Mouse (Mus musculus) CD4-positive, CD25-positive, alpha-beta regulatory T cell, adult 2 months (primary cell): ENCODE measurements at regions not wholly inside any gene's neighbourhood (a gene's known extent, or its start where the extent isn't known, plus 50 kb on each side); places are given as distances from the start of the nearest gene placed in this dataset.

Experiments used
- DNase-seq: peaks from one replicate; pipeline ENCODE4 v3.0.0-alpha.2; 2012; ENCODE audit warnings: low read depth, low spot score

DNA sequence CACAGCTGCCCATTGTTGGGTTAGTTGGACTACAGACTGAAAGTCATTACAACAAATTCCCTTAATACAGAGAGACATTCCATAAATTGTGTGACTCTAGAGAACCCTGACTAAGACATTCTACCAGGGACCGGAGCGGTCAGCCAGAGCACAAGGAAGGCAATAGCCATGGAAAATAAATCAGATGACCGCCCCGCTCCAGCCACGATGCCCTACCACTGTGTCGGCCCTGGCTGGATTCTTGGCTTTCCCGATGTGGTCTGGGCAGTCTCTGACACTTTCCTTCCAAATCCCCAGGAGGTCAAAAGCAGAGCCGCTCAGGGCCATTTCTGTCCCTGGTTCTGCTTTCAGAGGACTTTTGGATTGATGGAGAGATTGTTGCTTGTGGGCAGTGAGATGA lies 57.8 kb downstream of the Lsm3 start:
- no peak for DNase-seq

DNA sequence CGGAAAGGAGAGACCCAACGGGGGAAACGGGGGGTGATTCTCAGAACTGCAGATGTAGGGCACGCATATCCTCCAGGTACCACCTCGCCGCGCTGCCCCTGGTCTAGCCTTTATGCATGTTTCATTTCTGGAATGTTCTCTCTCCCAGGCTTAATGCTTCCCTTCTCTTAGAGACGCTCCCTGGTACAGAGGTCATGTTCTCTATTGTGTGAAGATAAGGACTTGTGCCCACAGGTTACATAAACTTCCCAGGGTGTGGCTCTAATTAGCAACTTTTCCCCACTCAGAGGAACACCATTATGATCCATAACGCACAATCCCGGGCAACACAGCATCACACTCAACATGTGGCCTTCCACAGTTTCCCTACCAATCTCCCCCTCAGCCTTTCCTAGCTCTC lies 58.7 kb downstream of the Lsm3 start:
- no peak for DNase-seq

DNA sequence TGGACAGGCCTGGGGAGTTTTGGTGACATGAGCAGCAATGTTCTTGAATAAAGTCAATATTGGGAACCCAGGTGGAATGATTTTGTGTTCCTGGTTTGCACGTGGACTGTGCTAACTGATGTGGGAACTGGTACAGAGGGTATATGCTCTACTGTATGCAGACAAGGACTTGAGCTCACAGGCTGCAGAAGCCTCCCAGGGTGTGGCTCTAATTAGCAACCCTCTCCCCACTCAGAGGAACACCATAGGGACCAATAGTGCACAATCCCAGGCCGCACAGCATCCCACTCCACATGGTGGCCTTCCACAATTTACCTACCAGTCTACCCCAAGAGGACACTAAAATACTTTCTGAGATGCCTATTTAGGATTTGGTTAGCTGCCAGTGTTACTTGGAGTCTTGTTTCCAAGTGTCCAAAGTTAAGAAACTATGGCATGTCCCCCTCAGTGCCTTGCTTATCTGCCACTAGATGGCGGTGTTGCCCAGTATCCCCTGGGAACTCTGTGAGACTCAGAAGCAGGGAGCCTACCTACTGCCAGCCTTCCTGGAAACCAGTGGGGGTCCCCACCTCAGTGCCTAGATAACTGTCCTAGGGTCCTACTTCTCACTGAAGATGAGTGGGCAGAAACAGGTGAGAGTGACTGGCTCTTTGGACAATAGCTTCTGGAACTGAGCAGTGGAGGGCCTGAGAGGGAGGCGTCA lies 60.1 kb downstream of the Lsm3 start:
- peak; percentile 86 for DNase-seq

DNA sequence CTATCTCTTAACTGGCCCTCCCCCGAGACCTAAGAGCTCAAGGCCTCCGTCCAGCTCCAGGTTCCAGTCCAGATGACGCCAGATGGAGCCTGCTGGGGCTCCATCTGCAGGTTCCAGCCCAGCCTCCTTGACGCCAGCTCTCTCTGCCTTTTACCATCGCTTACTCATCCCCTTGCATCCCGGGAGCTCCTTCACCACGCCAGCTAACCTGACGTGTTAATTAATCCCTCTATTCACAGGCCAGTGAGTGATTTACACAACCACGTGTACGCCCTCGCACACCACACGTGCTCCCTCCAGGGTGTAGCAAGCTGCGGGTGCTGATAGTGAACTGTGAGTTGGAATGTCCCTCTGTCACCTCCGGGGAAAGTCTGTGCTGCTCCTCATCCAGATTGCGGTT lies 61.2 kb downstream of the Lsm3 start:
- no peak for DNase-seq

DNA sequence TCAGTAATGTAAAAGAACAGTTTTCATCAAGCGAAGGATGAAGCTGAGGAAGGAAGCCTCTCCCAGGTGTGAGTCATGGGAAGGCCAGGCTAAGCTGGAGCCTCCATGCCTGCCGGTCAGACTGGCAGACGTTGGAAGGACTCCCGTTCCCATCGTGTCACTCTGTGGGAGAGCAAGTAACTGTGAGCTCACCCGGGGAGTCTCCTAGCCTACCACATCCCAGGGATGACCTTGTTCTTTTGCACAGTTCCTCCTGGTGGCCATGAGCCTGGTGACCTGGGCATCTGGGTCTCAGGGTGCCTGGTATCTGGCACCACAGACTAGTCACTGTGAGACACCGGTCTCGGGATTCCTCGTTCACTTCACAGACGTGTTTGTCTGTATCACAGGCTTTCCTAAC lies 63.9 kb downstream of the Lsm3 start:
- DNase-seq = no peak

DNA sequence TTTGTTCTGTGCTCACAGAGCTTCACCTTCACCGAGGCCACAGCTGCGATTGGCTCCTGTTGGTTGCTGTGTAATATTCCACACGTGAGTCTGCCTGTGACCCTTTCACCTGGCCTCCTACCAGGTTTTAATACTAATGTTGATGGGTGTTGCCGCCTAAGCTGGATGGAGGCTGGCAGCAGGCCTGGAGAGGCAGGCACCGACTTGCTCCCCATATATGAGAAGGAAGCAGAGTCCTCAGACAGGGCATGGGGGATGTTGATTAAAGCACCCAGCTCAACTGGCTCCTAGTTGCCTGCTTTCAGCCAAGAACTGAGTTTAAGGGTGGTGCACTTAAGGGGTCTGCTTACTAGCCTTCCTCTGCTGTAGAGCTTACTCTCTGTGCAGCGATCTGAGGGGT lies 64.9 kb downstream of the Lsm3 start:
- no peak for DNase-seq

DNA sequence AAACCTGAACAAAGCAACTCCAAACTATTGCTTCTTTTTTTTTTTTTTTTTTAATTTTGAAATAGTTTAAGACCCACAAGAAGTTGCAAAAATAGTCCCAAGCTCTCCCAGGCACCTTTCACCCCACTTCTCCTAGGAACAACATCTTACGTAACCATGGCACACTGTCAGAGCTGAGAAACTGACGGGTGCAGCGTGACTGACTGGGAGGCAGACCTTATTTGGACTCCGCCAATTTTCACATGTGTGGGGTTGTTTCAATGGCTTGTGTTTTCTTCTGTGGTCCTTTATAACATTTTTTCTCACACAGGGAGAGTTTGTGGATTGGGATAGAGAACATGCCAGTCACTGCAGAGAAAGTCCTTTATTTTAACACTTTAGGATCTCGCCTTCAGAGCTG lies 66.6 kb downstream of the Lsm3 start:
- DNase-seq = no peak

DNA sequence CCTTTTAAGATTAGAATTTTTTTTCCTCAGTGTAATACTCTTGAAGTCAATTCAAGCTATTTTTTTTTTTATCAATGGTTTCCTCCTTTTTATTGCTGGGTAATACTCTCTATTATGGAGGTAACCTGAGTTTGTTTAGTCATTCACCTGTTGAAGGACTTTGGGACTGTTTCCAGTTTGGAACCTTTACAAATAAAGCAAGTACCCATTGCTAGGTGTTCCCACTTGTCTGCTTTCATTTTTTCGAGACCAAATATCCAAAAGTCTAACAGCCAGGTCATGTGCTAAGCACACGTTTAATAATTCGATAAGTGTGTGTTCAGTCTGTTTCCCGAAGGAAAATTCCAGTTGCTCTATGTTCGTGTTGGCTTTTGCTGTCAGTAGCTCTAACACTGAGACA lies 67.6 kb downstream of the Lsm3 start:
- DNase-seq = no peak

DNA sequence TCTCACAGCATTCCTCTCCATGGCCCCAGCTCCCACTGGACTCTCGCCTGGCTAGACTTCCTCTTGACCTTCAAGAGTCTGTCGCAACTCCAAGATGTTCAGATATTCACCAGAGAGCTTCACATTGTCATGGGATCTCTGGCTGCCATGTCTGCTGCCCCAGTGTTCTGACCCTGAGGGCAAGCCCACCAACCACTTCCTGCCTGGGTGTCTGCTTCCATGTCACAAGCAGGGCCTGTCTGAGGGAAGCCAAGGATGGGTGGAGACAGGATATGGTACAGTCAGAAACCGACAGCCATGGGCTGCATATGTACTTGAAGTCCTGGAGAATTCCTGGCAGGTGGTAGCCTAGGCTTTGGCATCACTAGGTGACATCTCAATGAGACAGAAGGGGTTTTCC lies 69.8 kb downstream of the Lsm3 start:
- DNase-seq = peak; percentile 22

DNA sequence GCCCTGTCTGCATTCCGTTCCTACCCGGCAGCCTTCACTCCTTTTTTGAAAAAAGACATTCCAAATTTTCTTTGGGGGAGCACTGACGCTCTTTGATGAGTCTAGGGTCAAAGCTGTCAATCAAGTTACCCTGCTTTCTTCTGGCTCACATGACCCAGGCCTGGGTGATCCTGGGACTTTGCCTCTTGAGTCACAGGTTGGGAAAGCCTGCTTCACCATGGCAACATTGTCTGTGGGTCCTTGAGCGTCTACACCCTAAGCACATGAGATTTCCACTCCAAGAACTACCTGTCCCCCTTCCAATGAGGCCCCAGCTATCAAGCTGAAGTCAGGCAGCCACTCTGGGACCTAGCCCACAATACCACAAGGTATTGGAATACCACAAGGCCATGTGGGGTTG lies 73.5 kb downstream of the Lsm3 start:
- no peak for DNase-seq

DNA sequence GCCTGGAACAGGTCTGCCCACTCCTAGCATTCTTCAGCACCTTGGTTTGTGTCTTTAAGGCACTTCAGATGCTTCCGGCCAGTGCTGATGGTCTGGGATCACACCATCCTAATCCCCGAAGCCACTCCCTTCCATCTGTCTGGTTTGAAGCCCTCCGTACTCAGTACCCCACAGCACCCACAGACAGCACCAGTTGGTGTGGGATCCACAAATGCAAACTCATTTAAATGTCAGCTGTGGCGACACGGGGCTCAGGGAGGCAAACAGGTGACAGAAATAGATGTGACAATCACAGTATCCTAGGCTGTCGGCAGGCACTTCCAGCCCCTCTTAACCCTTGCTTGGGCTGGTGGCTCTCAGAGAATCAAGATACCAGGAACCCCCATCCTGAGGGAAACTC lies 74.7 kb downstream of the Lsm3 start:
- no peak for DNase-seq

DNA sequence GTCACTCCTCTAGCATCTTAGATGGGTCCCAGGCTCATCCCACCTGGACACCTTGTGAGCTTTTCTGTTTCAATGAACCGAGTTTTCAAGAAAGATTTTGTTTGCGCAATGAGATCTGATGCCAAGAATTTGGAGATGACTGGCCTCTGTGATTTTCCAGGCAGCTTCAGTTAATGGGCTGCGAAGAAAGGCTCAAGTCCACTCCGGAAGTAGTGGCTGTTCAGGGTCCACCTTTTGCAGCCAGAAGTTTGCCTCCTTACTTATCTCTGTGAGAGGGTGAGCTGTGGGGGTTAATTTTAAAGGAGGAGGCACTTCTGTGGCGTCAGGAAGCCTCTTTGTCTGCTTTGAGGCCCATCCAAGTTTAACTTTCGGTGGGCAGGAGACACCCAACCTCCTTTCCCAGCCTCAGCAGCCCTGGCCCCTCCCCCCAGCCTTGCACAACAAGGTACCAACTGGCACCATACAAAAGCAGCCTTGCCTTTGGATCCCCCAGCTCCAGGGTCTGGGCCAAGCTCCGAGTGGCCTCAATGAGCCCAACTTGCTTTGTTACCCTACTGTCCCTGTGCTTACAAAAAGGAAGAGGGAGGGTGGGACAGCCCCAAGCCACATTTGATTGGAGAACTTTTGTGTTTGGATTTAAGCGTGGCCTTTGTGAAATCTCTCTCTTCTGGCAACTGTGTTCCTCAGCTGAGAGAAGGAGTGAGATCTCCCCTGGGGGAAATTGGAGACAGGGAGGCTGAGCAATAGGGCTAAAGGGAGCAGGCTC lies 75.3 kb downstream of the Lsm3 start:
- no peak for DNase-seq

DNA sequence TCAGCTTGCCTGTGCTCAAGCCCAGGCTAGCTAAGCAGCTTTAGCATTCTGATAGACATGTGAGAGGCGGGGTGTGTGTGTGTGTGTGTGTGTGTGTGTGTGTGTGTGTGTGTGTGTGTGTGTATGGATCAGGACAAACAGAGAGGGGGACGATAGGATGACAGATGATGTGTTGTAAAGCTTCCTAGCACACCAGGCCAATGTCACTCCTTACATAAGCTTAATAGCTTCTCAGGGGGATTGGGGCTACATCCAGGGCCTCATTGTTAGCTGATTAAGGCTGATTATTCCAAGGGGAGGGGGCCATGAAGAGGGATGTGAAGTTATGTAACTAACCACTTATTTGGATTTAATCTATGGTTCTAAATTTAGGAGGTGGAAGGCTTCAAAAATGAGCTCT lies 76.9 kb downstream of the Lsm3 start:
- no peak for DNase-seq

DNA sequence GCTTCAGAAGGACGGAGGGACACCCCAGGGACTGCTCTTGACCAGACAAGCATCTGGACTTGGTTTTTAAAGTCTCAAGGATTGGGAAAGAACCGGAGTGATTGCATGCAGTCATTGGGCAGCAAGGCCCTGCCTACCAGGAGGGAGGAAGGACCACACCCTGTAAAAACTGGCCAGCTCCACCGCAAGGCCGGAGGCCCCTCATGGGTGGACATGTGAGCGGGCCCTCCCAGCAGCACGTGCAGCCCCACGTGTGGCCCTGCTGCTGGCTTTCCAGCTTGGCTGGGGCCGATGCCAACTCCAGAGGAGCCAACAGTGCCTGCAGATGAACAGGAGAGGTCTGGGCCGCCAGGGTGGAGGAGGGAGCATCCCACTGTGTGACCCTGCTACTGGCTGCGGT lies 83.2 kb downstream of the Lsm3 start:
- DNase-seq = no peak

DNA sequence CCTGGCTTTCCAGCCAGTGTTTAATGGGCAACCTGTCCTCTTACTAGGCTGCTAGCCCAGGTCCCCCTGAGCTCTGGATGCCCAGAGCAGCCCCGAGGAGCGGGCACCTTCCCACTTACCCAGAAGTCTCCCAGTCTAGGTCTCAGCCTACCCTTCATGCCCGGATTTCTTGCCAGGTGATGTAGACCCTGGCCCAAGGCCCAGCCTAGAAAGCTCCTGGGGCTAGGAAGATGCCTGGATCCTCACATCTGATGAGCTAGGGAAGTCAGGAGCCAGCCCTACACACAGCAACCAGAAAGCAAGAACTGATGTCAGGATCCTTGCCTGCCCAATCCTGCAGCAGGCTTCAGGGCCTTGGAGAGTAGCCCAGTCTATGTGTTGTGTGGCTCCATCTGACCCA lies 83.7 kb upstream of the Slc6a6 start:
- no peak for DNase-seq

DNA sequence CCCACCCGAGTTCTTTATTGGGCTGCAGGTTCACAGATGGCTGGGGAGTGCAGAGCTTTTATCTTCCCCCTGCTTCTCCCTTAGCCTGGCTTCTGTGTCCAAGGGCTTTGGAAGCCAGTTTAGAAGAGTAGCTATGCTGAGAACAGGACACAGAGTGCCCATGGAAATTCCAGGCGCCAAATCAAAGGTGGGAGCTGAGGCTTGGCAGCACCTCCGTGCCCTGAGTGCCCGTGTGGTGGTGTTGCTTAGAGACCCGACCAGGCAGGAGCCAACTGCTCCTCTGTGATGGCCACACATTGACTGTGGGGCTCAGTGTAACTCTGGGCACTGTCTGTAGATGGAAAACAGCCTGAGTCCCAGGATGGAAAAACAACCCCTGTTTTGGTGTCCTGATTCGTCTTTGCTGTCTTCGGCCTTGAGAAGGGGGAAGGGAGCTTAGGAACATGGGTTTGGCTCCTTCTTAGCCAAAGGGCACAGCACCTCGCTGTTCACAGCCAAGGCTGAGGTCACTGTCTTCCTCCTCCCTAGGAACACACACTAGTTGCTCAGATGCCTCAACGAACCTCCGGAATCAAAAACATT lies 77.1 kb upstream of the Slc6a6 start:
- no peak for DNase-seq

DNA sequence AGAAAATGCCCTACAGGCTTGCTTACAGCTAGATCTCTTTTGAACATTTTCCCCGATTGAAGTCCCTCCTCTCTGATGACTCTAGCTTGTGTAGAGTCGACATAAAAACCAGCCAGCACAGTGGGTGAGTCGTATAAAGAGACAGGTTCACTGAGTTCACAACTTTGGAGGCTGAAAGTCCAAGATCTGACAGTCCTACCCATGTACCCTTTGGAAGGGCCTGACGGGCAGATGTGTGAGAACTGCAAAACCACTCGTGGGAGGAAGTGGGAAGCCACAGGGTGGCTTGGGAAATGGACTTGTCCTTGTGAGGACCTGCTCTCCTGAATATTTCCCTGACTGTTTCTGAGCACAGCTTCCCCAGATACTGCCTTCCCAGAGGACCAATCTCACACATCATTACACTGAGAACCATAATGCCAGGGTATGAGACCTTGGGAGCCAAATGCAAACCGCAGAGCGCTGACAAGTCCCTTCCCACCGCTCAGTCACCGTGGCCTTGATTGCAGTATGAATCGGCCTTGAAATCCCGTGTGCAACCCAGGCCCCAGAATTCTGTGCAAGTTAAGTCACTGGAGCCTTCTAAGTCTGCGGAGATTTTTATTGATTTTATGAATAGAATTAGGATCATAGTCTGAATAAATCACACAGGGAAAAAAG lies 76.1 kb upstream of the Slc6a6 start:
- no peak for DNase-seq

DNA sequence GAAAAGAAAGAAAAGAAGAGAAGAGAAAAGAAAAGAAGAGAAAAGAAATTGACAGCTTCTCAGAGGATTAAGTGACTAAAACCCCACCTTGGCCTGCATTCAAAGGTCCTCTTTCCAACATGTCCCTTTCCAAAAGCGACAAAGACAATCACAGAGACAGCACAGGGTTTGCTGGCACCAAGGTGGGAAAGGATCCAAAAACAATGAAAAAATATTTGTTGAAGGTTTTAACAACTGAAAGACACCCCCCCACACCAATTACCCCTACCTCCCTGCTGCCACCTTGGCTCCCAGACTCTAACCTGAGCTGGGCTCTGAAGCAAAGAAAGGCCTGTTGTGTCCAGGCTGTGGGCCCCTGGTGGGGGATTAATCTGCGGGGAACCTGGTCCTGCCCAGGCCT lies 74.2 kb upstream of the Slc6a6 start:
- no peak for DNase-seq

DNA sequence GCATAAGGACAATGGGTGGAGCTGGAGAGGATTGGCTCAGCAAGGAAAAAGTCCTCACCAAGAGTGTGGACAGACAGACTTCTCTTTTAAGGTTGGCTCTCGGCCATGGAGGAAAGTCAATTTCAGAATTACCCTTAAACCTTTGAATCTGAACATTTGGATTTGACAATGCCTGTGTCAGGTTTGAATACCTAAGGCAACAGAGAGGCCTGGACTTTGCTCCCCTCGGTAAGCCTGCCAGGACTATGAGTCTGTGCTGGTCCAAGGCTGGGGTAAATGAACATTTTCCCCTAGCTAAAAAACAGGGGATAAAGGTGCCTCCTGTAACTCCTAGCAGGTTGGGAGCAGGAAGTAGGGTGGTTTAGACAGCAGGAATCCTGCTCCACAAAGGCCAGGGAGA lies 68.8 kb upstream of the Slc6a6 start:
- DNase-seq = no peak

DNA sequence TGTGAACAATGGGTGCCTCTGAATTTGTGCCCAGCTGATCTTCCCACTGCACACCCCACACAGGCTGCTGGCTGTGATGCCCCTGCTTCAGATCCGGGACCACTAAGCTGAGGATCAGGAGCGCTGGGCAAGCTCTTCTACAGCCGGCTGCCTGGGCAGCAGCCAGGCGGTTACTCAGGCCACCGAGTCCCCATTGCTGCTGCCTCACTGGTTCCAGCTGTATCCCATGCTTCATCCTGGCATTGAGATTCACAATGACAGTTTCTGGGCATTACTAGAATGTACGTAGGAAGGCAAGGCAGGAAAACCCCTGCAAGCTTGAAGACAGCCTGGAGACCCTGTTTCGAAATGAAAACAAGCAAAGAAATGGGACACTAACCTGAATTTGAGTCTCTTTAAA lies 67.3 kb upstream of the Slc6a6 start:
- no peak for DNase-seq

DNA sequence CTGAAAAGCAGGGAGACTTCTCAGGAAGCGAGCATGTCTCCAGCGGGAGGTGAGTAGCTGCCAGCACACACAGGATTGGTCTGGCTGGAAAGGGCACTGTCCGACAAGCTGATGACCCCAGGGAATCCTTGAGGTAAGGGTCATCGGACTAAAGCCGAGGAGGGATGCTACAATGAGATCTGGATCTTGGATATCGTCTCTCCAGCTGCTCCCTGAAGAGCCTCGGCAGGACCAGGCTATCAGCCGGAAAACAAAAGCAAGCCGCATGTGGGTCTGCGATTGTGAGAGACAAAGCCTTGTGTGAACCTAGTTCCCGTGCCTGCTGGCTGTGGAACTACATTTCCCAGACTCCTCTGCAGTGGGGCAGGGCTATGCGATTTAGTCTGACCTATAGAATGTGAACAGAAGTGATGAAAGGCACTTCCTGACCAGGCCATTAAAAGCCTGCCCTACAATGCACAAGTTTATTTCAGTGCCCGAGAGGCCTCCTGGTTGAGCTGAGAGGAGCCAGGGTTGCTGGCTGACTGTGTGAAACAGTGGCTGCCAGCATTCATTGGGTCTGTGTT lies 66.7 kb upstream of the Slc6a6 start:
- DNase-seq = peak; percentile 86

DNA sequence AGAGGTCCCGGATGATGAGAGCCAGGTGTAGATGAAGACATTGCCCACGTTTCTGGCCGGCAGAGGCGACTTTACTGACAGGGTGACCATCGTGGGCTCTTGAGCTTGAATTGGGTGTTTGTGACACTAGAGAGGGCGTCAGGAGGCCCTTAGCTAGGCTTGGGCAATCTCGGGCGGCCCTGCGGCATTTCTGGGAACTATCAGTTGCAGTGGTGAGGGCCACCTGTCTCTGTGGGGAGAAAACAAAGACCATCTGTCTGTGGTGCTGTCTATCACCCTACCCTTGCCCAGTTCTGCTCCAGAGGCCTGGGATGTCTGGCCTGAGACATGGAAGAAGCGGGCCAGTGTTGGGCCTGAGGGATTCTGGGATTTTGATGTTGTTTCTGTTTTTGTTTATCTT lies 66.2 kb upstream of the Slc6a6 start:
- DNase-seq = no peak
